Mouse (Mus musculus): ENCODE data around the gene Dner. TPM values are rescaled to one million over a fixed set of nuclear protein-coding genes. Genes with fewer than 3 reads are reported as not detected.

Dner gene
- polyA plus RNA-seq, 1 experiment from 2014 or later, result 0.89 TPM

- Histone ChIP-seq H3K27me3 (ENCODE audit: insufficient read depth, low read length) (no peaks in the 10 kb centered on the region), H3K9ac (no peak overlapping the region), H3K4me3 (ENCODE audit: low read depth, low read length) (no peak overlapping the region), H3K4me1 (ENCODE audit: insufficient read depth) (no peaks in the 10 kb centered on the region), H3K4me2 (no peak overlapping the region), H3K27ac (ENCODE audit: low read depth) (no peak overlapping the region), H3K9me3 (ENCODE audit: low read depth, low read length) (no peaks in the 10 kb centered on the region), H3K36me3 (ENCODE audit: insufficient read depth) (no peaks in the 10 kb centered on the region)
- WGBS, result 92% methylated on average over 8 of the region's 8 CpGs
- ATAC-seq (ENCODE audit: insufficient read depth), result no peak
- no peak for TF ChIP-seq CTCF (IDR thresholded peaks at IDR 0.05; ENCODE audit: low read depth)
- no peak for DNase-seq
Observed at GRCm38 (mm10) chr1:84479976-84480375, 216.0 kb downstream of the Dner start.

DNA sequence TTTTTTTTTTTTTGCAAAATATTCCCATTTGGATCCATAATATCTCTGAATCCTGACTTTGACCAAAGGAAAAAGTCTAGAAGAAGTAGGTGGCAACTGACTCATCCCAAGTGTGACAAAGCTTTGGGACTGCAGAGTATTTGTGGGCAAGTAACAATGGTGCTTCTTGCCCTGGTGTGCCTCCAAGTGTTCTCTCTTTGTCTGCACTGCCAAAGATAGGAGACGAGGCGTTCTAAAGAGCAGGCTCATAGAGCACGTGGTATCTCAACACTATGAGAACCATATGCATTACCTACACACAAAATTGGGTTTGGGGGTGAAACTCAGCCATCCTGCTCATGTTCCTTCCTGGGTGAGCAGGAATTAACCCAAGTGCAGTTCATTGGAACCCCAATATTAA, 221.7 kb downstream of the Dner start:
- H3K9me3 ChIP-seq (ENCODE audit: low read depth, low read length), result no peaks in the 10 kb centered on the region
- no peaks in the 10 kb centered on the region for H3K36me3 ChIP-seq (ENCODE audit: insufficient read depth)
- ATAC-seq (ENCODE audit: insufficient read depth) (no peak), DNase-seq (no peak)
- no peak overlapping the region for H3K27ac ChIP-seq (ENCODE audit: low read depth)
- WGBS, result 84% methylated on average over 3 of the region's 3 CpGs
- no peak for TF ChIP-seq CTCF (IDR thresholded peaks at IDR 0.05; ENCODE audit: low read depth)
- no peak overlapping the region for H3K4me3 ChIP-seq (ENCODE audit: low read depth, low read length)
- no peak overlapping the region for H3K9ac ChIP-seq
- no peaks in the 10 kb centered on the region for H3K27me3 ChIP-seq (ENCODE audit: insufficient read depth, low read length)
- no peaks in the 10 kb centered on the region for H3K4me1 ChIP-seq (ENCODE audit: insufficient read depth)
- no peak overlapping the region for H3K4me2 ChIP-seq

DNA sequence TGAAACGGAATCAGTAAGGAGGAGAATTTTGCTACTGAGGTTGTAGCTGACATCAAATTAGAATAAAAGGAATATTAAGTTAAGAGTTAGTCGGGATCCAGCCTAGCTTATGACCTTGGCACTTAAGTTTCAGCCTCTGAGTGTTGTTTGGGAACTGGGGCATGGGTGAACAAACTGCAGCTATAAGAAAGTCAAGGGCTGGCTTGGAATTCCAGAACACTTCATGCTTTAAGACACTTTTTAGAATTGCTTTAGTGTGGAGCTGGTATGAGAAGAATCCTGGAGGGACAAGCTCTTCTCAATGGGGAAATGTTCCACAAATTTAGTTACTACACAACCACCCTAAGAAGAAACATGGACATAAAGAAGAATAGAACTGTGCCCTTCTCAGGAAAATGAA, 223.8 kb downstream of the Dner start:
- Histone ChIP-seq H3K9me3 (ENCODE audit: low read depth, low read length) (no peaks in the 10 kb centered on the region), H3K4me1 (ENCODE audit: insufficient read depth) (no peaks in the 10 kb centered on the region), H3K4me3 (ENCODE audit: low read depth, low read length) (no peak overlapping the region), H3K4me2 (no peak overlapping the region), H3K27me3 (ENCODE audit: insufficient read depth, low read length) (no peaks in the 10 kb centered on the region), H3K27ac (ENCODE audit: low read depth) (no peak overlapping the region), H3K9ac (no peak overlapping the region), H3K36me3 (ENCODE audit: insufficient read depth) (no peaks in the 10 kb centered on the region)
- TF ChIP-seq CTCF (IDR thresholded peaks at IDR 0.05; ENCODE audit: low read depth), result no peak
- 63% methylated on average over 2 of the region's 2 CpGs for WGBS
- no peak for DNase-seq
- no peak for ATAC-seq (ENCODE audit: insufficient read depth)

GRCm38 (mm10) chr1:84470342-84470741, 225.7 kb downstream of the Dner start:
- no peak overlapping the region for H3K27ac ChIP-seq (ENCODE audit: low read depth)
- no peaks in the 10 kb centered on the region for H3K36me3 ChIP-seq (ENCODE audit: insufficient read depth)
- peak; percentile 3 for DNase-seq
- no peak for ATAC-seq (ENCODE audit: insufficient read depth)
- 71% methylated on average over 4 of the region's 4 CpGs for WGBS
- no peaks in the 10 kb centered on the region for H3K4me1 ChIP-seq (ENCODE audit: insufficient read depth)
- TF ChIP-seq CTCF (IDR thresholded peaks at IDR 0.05; ENCODE audit: low read depth), result peak; percentile 67
- no peaks in the 10 kb centered on the region for H3K9me3 ChIP-seq (ENCODE audit: low read depth, low read length)
- H3K4me3 ChIP-seq (ENCODE audit: low read depth, low read length), result no peak overlapping the region
- no peak overlapping the region for H3K4me2 ChIP-seq
- no peak overlapping the region for H3K9ac ChIP-seq
- H3K27me3 ChIP-seq (ENCODE audit: insufficient read depth, low read length), result no peaks in the 10 kb centered on the region

DNA sequence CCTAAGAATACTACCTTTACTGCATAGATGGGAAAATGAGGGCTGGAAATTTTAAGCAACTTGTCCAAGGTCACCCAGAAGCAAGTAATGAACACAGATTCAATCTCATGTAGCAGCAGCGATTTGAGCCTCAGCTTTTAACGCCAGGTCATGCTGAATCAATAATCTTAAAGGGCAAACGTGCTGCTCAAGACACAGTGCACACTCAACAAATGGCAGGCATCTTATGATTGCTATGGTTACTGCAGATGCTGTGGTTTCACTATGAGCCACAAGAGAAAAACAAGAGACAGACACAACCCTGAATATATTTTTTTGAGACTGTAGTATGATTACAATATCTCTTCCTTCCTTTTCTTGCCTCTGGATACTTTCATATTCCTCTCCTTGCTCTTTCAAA, 228.4 kb downstream of the Dner start:
- H3K4me2 ChIP-seq, result no peak overlapping the region
- no peaks in the 10 kb centered on the region for H3K27me3 ChIP-seq (ENCODE audit: insufficient read depth, low read length)
- 68% methylated on average over 3 of the region's 3 CpGs for WGBS

GRCm38 (mm10) chr1:84464761-84465160, 231.3 kb downstream of the Dner start:
- no peak overlapping the region for H3K4me2 ChIP-seq
- ATAC-seq (ENCODE audit: insufficient read depth), result no peak
- no peak for DNase-seq
- H3K9me3 ChIP-seq (ENCODE audit: low read depth, low read length), result no peaks in the 10 kb centered on the region
- 86% methylated on average over 3 of the region's 3 CpGs for WGBS
- no peak overlapping the region for H3K27ac ChIP-seq (ENCODE audit: low read depth)
- no peaks in the 10 kb centered on the region for H3K27me3 ChIP-seq (ENCODE audit: insufficient read depth, low read length)
- no peaks in the 10 kb centered on the region for H3K4me1 ChIP-seq (ENCODE audit: insufficient read depth)
- H3K36me3 ChIP-seq (ENCODE audit: insufficient read depth), result no peaks in the 10 kb centered on the region
- no peak overlapping the region for H3K4me3 ChIP-seq (ENCODE audit: low read depth, low read length)
- no peak for TF ChIP-seq CTCF (IDR thresholded peaks at IDR 0.05; ENCODE audit: low read depth)
- no peak overlapping the region for H3K9ac ChIP-seq

More for the DNA sequence above, 228.4 kb downstream of the Dner start:
- no peak for TF ChIP-seq CTCF (IDR thresholded peaks at IDR 0.05; ENCODE audit: low read depth)
- H3K9me3 ChIP-seq (ENCODE audit: low read depth, low read length), result no peaks in the 10 kb centered on the region
- no peak overlapping the region for H3K9ac ChIP-seq
- no peaks in the 10 kb centered on the region for H3K36me3 ChIP-seq (ENCODE audit: insufficient read depth)
- DNase-seq (no peak), ATAC-seq (ENCODE audit: insufficient read depth) (no peak)
- no peaks in the 10 kb centered on the region for H3K4me1 ChIP-seq (ENCODE audit: insufficient read depth)
- H3K27ac ChIP-seq (ENCODE audit: low read depth), result no peak overlapping the region
- H3K4me3 ChIP-seq (ENCODE audit: low read depth, low read length), result no peak overlapping the region

DNA sequence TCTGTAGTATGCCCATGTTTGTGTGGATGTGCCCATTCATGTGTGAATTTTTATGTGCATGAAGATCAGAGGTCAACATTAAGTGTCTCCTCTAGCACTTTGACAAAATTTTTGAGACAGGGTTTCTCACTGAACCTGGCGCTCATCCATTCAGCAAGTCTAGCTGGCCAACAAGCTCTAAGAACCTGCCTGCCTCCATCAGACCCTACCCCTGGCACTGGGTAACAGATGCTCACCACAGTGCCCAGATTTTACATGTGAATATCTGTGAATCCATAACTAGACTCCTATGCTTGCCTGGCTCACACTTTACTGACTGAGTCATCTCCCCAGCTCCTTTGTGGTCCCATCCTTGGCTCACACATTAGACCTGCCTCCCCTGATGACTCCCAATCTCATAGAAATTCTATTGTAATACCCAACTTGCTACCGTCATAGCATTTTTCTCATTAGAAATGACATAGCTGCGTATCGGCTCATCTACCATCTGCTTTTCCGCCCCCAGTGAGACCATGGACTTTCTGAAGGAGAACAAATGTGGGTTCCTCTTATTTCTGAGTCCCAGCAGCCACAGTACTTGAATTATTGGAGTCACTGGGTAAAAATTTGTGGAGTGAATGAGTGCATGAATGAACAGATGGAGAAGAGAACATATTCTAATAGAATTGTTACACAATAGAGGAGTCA, 231.9 kb downstream of the Dner start:
- no peaks in the 10 kb centered on the region for H3K36me3 ChIP-seq (ENCODE audit: insufficient read depth)
- DNase-seq (no peak), ATAC-seq (ENCODE audit: insufficient read depth) (no peak)
- H3K4me3 ChIP-seq (ENCODE audit: low read depth, low read length), result no peak overlapping the region
- H3K4me2 ChIP-seq, result no peak overlapping the region
- no peaks in the 10 kb centered on the region for H3K27me3 ChIP-seq (ENCODE audit: insufficient read depth, low read length)
- 92% methylated on average over 5 of the region's 5 CpGs for WGBS
- no peak for TF ChIP-seq CTCF (IDR thresholded peaks at IDR 0.05; ENCODE audit: low read depth)
- no peak overlapping the region for H3K27ac ChIP-seq (ENCODE audit: low read depth)
- H3K9ac ChIP-seq, result no peak overlapping the region
- no peaks in the 10 kb centered on the region for H3K4me1 ChIP-seq (ENCODE audit: insufficient read depth)
- no peaks in the 10 kb centered on the region for H3K9me3 ChIP-seq (ENCODE audit: low read depth, low read length)

Data from lung, embryonic 14.5 days (tissue).